Mouse (Mus musculus): ENCODE data around the gene Myl6b. TPM values are rescaled to one million over a fixed set of nuclear protein-coding genes. Genes with fewer than 3 reads are reported as not detected.
"Not testable (repeated sequence)": the region's sequence is repeated elsewhere in the genome, so short reads cannot be mapped to it uniquely, and the experiment has no call there.

The Myl6b gene
- total and polyA plus RNA-seq, 3 experiments = 5.1 to 8.3 (median 6.2) TPM

- DNase-seq = peak; percentile 97
Observed at GRCm38 (mm10) chr10:128493695-128494666, 4.5 kb downstream of the Myl6b start, which contains the start of gene Myl6. Myl6 (minus strand) TSS chr10:128494145.

DNA sequence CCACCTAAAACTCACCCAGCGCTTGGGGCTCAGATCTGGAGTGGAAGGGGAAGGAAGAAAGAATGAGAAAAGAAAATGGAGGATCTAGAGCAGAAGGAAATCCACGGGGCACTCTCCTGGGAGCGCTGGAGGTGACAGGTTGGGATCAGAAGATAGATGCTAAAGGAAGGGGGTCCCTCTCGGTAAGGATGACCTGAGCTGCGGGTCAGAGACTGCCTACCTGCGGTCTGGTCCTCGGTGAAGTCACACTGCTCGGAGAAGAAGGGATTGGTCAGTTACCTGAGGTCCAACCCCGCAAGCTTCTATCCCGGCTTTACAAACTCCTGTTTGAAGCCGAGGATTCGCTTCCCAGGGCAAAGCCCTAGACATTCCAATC is 5.2 kb downstream of the Myl6b start:
- no peak for DNase-seq

DNA sequence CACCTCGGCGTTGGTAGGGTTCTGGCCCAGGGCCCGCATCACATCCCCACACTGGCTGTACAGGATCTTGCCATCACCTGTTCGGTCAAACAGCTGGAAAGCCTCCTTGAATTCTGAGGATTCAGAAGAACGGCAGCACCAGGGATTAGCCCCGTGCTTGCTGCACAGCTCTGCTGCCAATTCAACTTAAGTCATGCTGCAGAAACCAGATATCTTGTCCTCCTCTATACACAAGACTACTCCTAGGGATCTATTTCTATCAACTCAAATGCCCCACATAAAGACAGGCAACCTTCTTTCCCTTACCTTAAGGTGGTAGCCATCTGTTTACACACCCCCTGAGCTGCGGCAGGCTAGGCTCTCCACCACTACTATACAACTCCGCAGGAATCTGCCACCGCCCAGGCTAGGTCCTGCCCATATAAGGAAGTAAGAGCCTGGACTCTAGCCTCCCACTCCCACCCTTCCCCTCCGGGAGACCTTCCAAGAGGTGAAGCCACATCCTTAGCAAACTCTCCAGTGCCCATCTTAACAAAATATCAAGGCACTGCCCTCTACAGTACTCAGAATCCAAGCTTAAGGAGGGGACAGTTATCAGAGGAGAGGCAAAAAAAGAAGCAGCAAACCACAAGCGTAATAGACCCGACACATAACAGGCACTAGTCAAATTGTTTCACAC is 5.7 kb downstream of the Myl6b start:
- DNase-seq = peak; percentile 79

DNA sequence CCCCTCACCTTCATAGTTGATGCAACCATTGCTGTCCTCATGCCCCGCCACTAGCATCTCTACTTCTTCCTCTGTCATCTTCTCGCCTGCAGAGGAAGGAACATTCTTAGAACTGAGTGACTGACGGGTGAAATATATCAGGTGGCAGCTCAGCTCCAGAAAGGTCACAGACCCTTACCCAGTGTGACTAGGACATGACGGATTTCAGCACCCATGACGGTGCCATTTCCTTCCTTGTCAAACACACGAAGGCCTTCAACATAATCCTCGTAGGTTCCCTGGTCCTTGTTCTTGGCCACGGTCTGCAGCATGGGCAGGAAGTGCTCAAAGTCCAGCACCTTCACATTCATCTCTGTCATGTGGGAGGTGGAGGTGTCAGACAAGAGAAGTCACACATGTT is 6.4 kb downstream of the Myl6b start:
- not testable (repeated sequence) for DNase-seq

DNA sequence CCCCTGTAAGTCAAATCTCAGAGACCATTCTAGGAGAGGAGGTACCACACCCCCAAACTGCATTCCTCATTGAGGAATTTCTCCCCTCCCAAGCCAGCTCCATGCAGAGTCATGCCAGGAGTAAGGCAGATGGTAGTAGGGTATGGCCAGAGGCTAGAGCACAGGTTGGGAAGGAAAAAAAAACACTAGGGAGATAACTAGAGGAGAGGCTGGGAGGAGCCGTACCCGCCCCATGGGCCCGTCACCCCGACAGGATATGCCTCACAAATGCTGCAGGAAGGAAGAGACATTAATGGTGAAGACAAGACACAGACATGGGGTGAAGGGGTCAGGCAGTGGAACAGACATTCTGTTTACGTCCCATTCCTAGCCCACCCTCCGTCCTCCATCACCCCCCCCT is 7.0 kb downstream of the Myl6b start:
- DNase-seq = peak; percentile 62

DNA sequence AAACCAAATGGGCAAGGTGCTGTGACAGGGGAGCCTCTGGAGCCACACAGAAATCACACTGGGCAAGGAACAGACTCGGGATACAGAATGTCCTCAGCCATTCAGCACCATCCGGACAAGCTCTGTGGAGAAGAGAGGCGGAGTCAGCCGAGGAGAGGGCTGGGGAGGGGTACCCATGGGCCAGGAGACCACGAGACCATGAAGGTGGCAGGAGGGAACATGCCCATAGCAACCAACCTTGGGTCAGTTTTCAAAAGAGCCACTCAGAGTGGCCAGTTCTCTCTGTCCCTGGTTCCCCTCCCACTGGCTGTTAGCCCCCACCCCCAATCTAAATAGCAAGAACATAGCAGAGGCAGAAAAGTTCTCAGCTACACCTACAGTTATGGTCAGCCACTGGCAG is 7.6 kb downstream of the Myl6b start:
- no peak for DNase-seq

- no peak for DNase-seq
Observed at GRCm38 (mm10) chr10:128490232-128490631, 8.3 kb downstream of the Myl6b start.

GRCm38 (mm10) chr10:128489785-128490184 is 8.7 kb downstream of the Myl6b start:
- no peak for DNase-seq

DNA sequence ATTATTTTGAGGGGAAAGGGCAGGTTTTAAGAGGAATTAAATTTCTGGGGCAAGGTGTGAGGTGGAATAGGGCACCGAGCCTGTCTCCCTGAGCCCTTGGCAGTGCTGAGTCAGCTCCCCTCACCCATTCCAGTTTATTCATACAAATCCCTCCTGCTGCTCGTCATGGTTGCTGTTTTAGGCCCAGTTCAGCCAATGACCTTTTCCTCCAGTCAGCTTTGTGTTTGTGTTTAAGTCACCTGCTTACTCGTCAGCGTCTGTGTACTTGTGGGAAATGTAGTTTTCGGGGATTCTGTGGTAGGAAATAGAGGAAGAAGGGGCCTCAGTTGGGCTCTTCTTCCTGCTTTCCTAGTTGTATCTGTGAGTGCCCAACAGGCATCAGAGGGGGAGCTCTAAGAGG is 9.1 kb downstream of the Myl6b start:
- DNase-seq = peak; percentile 69

DNA sequence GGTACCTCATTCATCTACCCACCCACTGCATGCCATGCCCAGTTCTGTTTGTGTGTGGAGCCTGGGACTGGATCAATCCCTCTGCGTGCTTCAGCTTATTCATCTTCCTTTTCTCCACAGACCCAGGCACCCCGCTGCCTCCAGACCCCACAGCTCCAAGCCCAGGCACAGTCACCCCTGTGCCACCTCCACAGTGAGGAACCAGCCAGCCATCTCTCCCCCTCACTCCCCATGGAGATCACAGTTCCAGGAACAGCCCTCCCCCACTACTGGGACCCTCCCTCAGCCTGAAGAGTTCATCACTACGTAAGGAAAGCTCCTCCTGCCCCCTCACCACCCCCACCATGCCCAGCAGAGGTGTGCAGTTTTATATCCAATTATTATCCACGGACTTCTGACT is 9.7 kb downstream of the Myl6b start:
- no peak for DNase-seq

GRCm38 (mm10) chr10:128487861-128488712 is 10.4 kb downstream of the Myl6b start:
- peak; percentile 37 for DNase-seq

GRCm38 (mm10) chr10:128486370-128486769 is 12.1 kb downstream of the Myl6b start:
- DNase-seq = peak; percentile 82

- DNase-seq = no peak
Observed at GRCm38 (mm10) chr10:128474366-128474765, 24.1 kb downstream of the Myl6b start.

DNA sequence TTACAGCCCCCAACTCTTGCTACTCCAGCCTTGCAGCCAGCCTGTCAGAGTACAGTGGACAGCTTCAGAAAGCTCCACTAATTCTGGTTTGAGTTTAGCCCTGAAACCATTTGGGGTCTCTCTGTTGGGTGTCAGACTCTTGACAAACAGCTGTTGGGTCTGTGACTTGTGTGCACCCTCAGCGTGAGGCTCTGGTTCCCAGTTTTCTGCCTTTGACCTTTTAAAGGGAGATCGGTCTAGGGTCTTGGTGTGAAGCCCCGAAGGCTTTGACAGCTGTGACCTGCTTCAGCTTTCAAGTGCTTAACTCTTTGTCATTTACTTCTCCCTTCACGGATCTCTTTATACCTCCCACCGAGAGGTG is 38.2 kb downstream of the Myl6b start:
- DNase-seq = no peak

DNA sequence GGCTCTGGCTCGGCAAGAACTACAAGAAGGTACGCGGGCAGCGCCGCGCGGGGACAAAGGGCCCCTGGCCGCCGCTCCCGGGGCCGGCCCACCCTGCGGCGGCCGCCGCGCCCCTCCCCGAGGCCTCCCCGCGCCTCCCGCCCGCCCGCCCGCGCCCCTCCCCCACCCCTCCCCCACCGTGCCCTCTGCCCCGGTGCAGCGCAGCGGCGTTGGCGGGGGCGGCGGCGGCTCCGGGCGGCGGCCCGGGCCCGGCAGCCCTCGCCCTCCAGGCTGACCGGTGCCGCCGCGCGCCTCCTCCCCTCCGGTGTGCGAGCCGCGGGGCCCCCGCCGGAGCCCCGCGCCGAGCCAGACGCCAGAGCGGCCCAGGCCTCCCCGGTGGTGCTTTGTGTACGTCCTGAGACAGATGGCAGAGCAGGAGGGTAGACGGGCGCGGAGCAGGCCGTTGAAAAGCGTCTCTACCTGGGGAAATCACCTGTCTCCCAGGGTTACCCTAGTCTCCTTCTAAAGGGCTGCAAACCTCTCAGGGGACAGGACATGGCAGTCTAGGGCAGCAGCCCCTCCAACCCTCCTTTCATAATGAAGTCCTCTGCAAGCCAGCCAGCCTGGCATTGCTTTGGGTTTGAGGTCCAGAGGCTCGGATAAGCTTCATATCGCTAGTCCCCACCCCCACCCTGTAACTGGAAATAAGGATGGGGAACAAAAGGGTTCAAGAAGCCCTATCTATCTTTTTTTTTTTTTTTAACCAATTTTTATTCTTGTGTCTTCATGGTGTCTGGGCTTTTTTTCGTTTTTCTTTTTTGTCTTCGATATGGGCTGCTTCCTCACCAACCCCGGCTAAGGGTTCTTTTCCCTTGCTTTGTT is 38.8 kb downstream of the Myl6b start:
- DNase-seq = no peak

- DNase-seq = peak; percentile 94
Observed at GRCm38 (mm10) chr10:128458719-128459408, 39.6 kb downstream of the Myl6b start, which contains the start of gene Smarcc2. Smarcc2 (plus strand) TSS chr10:128459248.

DNA sequence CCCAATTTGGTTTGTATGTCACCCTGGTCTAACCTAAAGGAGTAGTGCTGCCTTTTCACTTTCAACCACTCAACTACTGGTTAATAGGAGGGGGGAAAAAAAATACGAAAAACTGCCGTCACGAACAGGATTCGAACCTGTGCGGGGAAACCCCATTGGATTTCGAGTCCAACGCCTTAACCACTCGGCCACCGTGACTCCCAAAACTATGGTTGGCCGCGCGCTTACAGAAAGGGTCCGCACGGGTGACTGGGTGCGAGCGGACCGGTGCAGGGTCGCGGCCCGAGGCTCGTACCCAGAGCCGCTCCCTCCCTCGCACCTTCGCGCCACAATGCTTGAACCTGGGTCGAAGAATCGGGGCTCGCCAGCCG is 40.2 kb downstream of the Myl6b start:
- DNase-seq = peak; percentile 93

GRCm38 (mm10) chr10:128457676-128458075 is 40.8 kb downstream of the Myl6b start:
- DNase-seq = no peak

DNA sequence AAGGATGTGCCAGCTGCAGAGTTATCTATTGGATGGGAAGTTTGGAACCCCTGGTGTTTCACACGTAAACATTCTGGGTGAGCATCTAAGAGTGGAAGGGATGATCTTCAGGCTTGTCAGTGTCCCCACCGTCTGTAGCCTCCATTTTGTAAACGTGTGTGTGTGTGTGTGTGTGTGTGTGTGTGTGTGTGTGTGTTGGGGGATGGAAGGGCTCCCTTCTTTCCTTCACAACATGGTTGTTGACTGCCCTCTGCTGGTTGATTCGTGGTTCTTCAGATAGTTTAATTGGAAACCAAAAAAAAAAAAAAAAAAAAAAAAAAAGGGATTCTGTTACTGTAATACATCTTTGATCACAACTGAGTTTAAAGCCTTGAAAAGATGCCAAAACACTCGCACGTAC is 43.2 kb downstream of the Myl6b start:
- peak; percentile 60 for DNase-seq

- DNase-seq = no peak
Observed at GRCm38 (mm10) chr10:128454471-128454870, 44.0 kb downstream of the Myl6b start.

DNA sequence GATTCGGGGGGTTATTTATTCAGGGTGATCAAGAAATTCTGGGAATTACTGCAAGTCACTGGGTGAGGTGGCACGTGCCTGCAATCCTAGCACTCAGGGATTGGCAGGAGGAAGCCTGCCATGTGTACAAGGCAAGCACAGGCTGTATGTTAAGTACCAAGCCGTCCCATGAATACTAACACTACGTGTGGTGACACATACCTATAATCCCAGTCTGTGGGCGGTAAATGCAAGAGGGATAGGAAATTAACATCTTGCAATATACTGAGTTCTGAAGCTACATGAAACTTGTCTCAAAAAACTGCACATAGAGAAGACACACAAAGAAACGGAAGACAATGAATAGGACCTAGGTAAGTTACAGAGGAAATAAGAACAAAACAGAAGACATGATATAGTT is 47.5 kb downstream of the Myl6b start:
- DNase-seq = no peak

All from adrenal gland, adult 2 months (tissue).